Mouse (Mus musculus): Measurements from ENCODE around the gene Enah. TPM values are rescaled to one million over a fixed set of nuclear protein-coding genes. Genes with fewer than 3 reads are reported as not detected.

Gene Enah
- polyA plus RNA-seq, 1 experiment from 2014 or later, result 24.9 TPM

DNA sequence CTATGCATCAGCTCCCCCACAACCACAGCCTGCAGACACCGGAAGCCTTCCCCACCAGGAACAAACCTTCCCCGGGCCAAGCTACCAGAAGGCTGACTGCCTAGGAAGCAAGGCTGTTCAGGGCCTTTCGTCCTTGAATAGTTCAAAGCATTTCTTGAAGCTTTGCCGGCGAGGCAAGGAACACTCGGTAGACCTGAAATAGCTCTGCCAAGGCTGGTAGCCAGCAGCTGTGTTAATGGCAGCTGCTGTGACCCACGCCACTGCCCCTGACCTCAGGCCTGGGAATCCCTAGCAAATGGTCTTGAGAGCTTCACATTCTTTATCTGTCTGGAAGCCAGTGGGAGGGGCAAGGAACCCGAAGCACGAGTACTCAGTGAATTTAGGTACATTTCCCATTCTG lies 35.3 kb upstream of the Enah start:
- no peaks in the 10 kb centered on the region for H3K27me3 ChIP-seq (replicated peaks; ENCODE audit: control insufficient read depth, insufficient read depth, low read length)
- DNase-seq (ENCODE audit: low spot score) (no peak), ATAC-seq (replicated peaks; ENCODE audit: low FRiP score, low TSS enrichment, low read depth) (no peak)
- no peaks in the 10 kb centered on the region for H3K36me3 ChIP-seq (ENCODE audit: control insufficient read depth, insufficient read depth, low read length)
- H3K4me2 ChIP-seq (ENCODE audit: low read length), result no peak overlapping the region
- H3K9ac ChIP-seq (ENCODE audit: low read length), result no peak overlapping the region
- WGBS, result 28% methylated on average over 9 of the region's 9 CpGs
- H3K9me3 ChIP-seq (ENCODE audit: control insufficient read depth, low read length), result no peaks in the 10 kb centered on the region
- no peak overlapping the region for H3K4me3 ChIP-seq (ENCODE audit: low read depth, low read length)
- H3K27ac ChIP-seq (ENCODE audit: low read depth), result no peak overlapping the region; the same call in 1 of the 2 replicates
- peaks cover 8% of the 10 kb centered on the region; the same call in 1 of the 2 replicates for H3K4me1 ChIP-seq (replicated peaks; ENCODE audit: control insufficient read depth, insufficient read depth, low read length)

DNA sequence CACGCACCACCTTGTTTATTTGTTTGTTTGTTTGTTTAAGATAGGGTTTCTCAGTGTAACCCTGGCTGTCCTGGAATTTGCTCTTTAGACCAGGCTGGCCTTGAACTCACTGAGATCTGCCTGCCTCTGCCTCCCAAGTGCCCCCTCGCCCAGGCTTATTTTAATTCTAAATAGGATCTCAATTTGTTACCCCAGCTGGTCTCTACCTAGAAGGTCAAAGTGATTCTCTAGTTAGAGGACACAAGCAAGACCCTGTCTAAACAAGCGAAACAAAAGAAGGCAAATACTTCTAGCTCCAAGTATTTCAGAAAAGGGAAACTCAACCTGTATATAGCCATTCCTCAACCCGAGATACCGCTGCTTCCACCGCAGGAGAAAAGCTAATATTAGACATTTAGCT lies 34.9 kb upstream of the Enah start:
- ATAC-seq (replicated peaks; ENCODE audit: low FRiP score, low TSS enrichment, low read depth) (no peak), DNase-seq (ENCODE audit: low spot score) (no peak)
- Histone ChIP-seq H3K9ac (ENCODE audit: low read length) (no peak overlapping the region), H3K4me3 (ENCODE audit: low read depth, low read length) (no peak overlapping the region), H3K4me1 (replicated peaks; ENCODE audit: control insufficient read depth, insufficient read depth, low read length) (peaks cover 8% of the 10 kb centered on the region; the same call in 1 of the 2 replicates), H3K27me3 (replicated peaks; ENCODE audit: control insufficient read depth, insufficient read depth, low read length) (no peaks in the 10 kb centered on the region), H3K9me3 (ENCODE audit: control insufficient read depth, low read length) (no peaks in the 10 kb centered on the region), H3K36me3 (ENCODE audit: control insufficient read depth, insufficient read depth, low read length) (no peaks in the 10 kb centered on the region), H3K27ac (ENCODE audit: low read depth) (no peak overlapping the region), H3K4me2 (ENCODE audit: low read length) (no peak overlapping the region)
- 83% methylated on average over 6 of the region's 6 CpGs for WGBS

DNA sequence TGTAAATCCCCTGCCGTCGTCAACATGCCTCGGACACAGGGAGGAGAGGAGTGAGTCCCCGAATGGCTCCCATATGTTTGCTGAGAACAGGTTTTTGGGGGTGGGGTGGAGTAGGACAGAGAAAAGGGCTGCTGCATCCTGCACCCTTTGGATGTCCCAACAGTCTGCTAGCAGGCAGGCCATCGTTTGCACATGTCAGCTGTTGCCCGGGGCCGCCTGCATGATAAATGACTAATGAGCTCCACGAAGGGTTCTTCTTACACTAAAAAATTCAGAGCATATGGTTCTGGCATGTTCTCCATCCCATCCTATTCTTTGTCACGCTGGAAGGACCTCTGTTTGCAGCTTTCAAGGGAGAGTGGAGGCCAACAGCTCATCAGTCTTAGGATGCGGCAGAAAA lies 33.2 kb upstream of the Enah start:
- H3K36me3 ChIP-seq (ENCODE audit: control insufficient read depth, insufficient read depth, low read length), result no peaks in the 10 kb centered on the region
- ATAC-seq (replicated peaks; ENCODE audit: low FRiP score, low TSS enrichment, low read depth) (no peak), DNase-seq (ENCODE audit: low spot score) (no peak)
- H3K27me3 ChIP-seq (replicated peaks; ENCODE audit: control insufficient read depth, insufficient read depth, low read length), result no peaks in the 10 kb centered on the region
- H3K27ac ChIP-seq (ENCODE audit: low read depth), result no peak overlapping the region
- H3K4me3 ChIP-seq (ENCODE audit: low read depth, low read length), result no peak overlapping the region
- H3K9me3 ChIP-seq (ENCODE audit: control insufficient read depth, low read length), result no peaks in the 10 kb centered on the region
- 30% methylated on average over 10 of the region's 10 CpGs for WGBS
- H3K4me2 ChIP-seq (ENCODE audit: low read length), result no peak overlapping the region
- no peak overlapping the region for H3K9ac ChIP-seq (ENCODE audit: low read length)
- H3K4me1 ChIP-seq (replicated peaks; ENCODE audit: control insufficient read depth, insufficient read depth, low read length), result peaks cover 8% of the 10 kb centered on the region; the same call in 1 of the 2 replicates

DNA sequence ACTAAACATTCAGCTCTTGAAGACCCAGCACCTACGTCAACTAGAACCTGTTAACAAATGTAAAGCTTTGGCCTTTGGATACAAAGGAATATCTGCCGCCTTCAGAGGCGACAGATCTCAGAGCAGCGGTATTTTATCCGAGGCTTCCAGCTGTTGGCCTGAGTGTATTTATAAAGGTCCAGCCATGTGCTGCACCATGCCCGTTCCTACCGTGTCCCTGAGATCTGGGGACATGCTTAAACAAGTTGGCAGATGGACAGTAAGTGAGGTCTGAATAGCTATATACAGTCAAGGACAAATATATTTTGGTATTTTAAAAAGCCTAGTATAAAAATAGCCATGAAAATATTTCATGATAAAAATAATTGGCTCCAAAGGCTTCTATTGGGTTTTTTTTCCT lies 32.6 kb upstream of the Enah start:
- Histone ChIP-seq H3K4me1 (replicated peaks; ENCODE audit: control insufficient read depth, insufficient read depth, low read length) (peaks cover 8% of the 10 kb centered on the region; the same call in 1 of the 2 replicates), H3K9ac (ENCODE audit: low read length) (no peak overlapping the region), H3K27ac (ENCODE audit: low read depth) (no peak overlapping the region), H3K4me2 (ENCODE audit: low read length) (no peak overlapping the region), H3K27me3 (replicated peaks; ENCODE audit: control insufficient read depth, insufficient read depth, low read length) (no peaks in the 10 kb centered on the region), H3K9me3 (ENCODE audit: control insufficient read depth, low read length) (no peaks in the 10 kb centered on the region), H3K4me3 (ENCODE audit: low read depth, low read length) (no peak overlapping the region), H3K36me3 (ENCODE audit: control insufficient read depth, insufficient read depth, low read length) (no peaks in the 10 kb centered on the region)
- ATAC-seq (replicated peaks; ENCODE audit: low FRiP score, low TSS enrichment, low read depth) (no peak), DNase-seq (ENCODE audit: low spot score) (no peak)
- 76% methylated on average over 7 of the region's 7 CpGs for WGBS

DNA sequence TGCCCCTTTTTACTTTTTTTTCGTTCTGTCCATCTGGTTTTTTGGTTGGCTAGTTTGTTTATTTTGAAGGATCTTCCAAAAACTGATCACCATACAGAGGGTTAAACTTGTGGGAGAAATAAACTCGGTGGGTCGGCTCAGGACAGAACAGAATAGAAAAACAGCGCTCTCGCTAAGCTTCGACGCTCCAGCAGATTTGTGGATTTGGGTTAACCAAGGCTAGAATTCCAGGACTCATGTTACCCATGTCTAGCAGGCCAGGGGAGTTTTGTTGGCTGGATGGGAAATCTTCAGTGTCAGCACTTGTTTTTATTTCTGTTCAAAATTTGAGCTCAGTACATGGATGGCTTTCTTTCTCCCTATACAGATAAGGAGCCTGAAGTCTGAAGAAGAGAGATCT lies 30.0 kb upstream of the Enah start:
- H3K4me3 ChIP-seq (ENCODE audit: low read depth, low read length), result no peak overlapping the region
- no peaks in the 10 kb centered on the region; the same call in 1 of the 2 replicates for H3K4me1 ChIP-seq (replicated peaks; ENCODE audit: control insufficient read depth, insufficient read depth, low read length)
- H3K27ac ChIP-seq (ENCODE audit: low read depth), result no peak overlapping the region
- H3K4me2 ChIP-seq (ENCODE audit: low read length), result no peak overlapping the region
- H3K9me3 ChIP-seq (ENCODE audit: control insufficient read depth, low read length), result no peaks in the 10 kb centered on the region
- no peaks in the 10 kb centered on the region for H3K27me3 ChIP-seq (replicated peaks; ENCODE audit: control insufficient read depth, insufficient read depth, low read length)
- ATAC-seq (replicated peaks; ENCODE audit: low FRiP score, low TSS enrichment, low read depth) (no peak), DNase-seq (ENCODE audit: low spot score) (no peak)
- no peak overlapping the region for H3K9ac ChIP-seq (ENCODE audit: low read length)
- H3K36me3 ChIP-seq (ENCODE audit: control insufficient read depth, insufficient read depth, low read length), result no peaks in the 10 kb centered on the region
- 66% methylated on average over 7 of the region's 7 CpGs for WGBS

DNA sequence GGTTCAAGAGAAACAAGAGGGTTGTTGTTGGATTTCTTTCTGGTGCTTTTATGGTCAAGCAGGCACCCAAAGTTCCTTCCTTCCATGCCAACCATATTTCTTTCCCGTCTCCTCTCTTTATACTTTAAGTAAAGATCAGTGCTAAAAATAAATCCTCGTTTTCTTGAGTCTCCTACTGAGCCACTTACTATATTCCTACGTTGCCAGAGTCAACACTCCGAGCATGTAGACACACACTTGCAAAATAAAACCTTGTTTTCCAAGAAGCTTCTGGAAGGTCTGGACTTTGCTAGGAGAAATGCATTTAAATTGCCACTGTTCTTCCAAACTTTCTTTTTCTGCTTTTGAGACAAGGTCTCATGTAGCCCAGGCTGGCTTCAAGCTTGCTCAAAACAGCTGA lies 28.3 kb upstream of the Enah start:
- Histone ChIP-seq H3K4me3 (ENCODE audit: low read depth, low read length) (no peak overlapping the region), H3K9ac (ENCODE audit: low read length) (no peak overlapping the region), H3K9me3 (ENCODE audit: control insufficient read depth, low read length) (no peaks in the 10 kb centered on the region), H3K27me3 (replicated peaks; ENCODE audit: control insufficient read depth, insufficient read depth, low read length) (no peaks in the 10 kb centered on the region), H3K4me2 (ENCODE audit: low read length) (no peak overlapping the region), H3K27ac (ENCODE audit: low read depth) (no peak overlapping the region), H3K36me3 (ENCODE audit: control insufficient read depth, insufficient read depth, low read length) (no peaks in the 10 kb centered on the region), H3K4me1 (replicated peaks; ENCODE audit: control insufficient read depth, insufficient read depth, low read length) (no peaks in the 10 kb centered on the region)
- ATAC-seq (replicated peaks; ENCODE audit: low FRiP score, low TSS enrichment, low read depth) (no peak), DNase-seq (ENCODE audit: low spot score) (no peak)
- 84% methylated on average over 4 of the region's 4 CpGs for WGBS

DNA sequence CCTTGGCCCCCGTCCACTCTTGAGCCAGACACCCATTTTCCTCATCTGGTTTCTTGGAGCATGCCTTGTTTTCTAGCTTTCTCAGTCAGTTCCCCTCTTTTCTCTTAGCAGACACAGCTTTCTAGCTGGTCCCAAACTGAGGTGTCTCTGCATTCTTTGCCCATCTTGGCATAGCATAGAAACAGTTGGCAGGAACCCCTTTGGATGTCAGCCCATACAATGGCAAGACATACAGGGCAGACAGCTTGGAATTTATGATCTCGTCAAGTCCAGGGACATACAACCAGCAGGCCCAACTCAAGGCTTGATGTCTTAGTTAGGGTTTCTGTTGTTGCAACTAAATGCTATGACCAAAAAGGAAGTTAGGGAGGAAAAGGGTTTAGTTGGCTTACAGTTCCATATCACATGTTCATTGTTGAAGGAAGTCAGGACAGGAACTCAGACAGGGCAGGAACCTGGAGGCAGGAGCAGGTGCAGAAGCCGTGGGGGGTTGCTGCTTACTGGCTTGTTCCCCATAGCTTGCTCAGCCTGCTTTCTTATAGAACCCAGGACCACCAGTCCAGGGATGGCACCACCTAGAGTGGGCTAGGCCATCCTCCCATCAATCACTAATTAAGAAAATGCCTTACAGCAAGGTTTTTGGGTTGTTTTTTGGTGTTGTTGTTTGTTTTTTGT lies 27.4 kb upstream of the Enah start:
- ATAC-seq (replicated peaks; ENCODE audit: low FRiP score, low TSS enrichment, low read depth), result no peak
- WGBS, result 92% methylated on average over 3 of the region's 3 CpGs

DNA sequence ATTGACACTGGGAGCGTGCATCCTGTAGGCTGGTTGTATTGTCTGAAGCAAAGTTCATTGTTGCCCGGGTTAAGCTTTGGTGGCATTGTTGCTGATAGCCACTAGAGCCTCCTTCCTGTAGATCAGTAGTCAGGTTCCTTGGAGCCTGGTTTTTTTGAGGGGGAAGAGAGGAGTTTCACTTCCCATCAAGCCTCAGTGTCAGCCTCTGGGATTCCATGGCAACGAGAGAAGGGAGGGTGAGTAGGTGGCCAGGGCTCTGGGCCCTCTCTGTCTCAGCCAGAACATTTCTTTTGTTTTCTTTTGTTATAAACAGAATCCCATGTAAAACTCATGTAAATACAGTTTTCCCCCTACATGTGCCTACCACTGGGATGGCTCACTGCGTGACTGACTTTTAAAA lies 25.4 kb upstream of the Enah start:
- no peak overlapping the region for H3K9ac ChIP-seq (ENCODE audit: low read length)
- H3K27ac ChIP-seq (ENCODE audit: low read depth), result no peak overlapping the region
- no peaks in the 10 kb centered on the region for H3K27me3 ChIP-seq (replicated peaks; ENCODE audit: control insufficient read depth, insufficient read depth, low read length)
- WGBS, result 65% methylated on average over 4 of the region's 4 CpGs
- H3K36me3 ChIP-seq (ENCODE audit: control insufficient read depth, insufficient read depth, low read length), result no peaks in the 10 kb centered on the region
- H3K4me2 ChIP-seq (ENCODE audit: low read length), result no peak overlapping the region
- ATAC-seq (replicated peaks; ENCODE audit: low FRiP score, low TSS enrichment, low read depth), result no peak
- H3K4me3 ChIP-seq (ENCODE audit: low read depth, low read length), result no peak overlapping the region
- no peaks in the 10 kb centered on the region for H3K4me1 ChIP-seq (replicated peaks; ENCODE audit: control insufficient read depth, insufficient read depth, low read length)
- DNase-seq (ENCODE audit: low spot score), result no peak
- H3K9me3 ChIP-seq (ENCODE audit: control insufficient read depth, low read length), result no peaks in the 10 kb centered on the region

More for the DNA sequence above, 27.4 kb upstream of the Enah start:
- H3K27me3 ChIP-seq (replicated peaks; ENCODE audit: control insufficient read depth, insufficient read depth, low read length), result no peaks in the 10 kb centered on the region
- no peak overlapping the region for H3K27ac ChIP-seq (ENCODE audit: low read depth)
- H3K9me3 ChIP-seq (ENCODE audit: control insufficient read depth, low read length), result no peaks in the 10 kb centered on the region
- no peaks in the 10 kb centered on the region for H3K36me3 ChIP-seq (ENCODE audit: control insufficient read depth, insufficient read depth, low read length)
- no peak overlapping the region for H3K4me2 ChIP-seq (ENCODE audit: low read length)
- H3K4me3 ChIP-seq (ENCODE audit: low read depth, low read length), result no peak overlapping the region
- no peak for DNase-seq (ENCODE audit: low spot score)
- H3K9ac ChIP-seq (ENCODE audit: low read length), result no peak overlapping the region
- no peaks in the 10 kb centered on the region for H3K4me1 ChIP-seq (replicated peaks; ENCODE audit: control insufficient read depth, insufficient read depth, low read length)

DNA sequence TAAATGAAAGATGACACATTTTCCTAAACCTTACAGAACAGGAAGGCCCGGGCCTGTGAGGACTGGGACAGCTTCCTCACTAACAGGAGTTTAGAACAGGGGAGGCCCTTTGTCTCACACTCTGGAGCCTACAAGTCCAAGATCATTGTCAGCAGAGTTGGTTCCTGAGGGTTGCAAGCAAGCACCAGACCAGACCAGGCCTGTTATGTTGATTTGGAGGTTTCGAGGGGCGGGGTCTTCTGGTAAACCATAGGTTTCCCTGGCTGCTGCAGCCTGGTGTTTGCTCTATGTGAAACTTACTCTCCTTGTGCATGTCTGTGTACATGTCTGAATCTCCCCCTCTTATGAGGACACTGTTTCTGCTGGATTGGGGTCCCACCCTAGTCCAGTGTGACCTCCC lies 20.7 kb upstream of the Enah start:
- H3K27me3 ChIP-seq (replicated peaks; ENCODE audit: control insufficient read depth, insufficient read depth, low read length), result no peaks in the 10 kb centered on the region
- H3K27ac ChIP-seq (ENCODE audit: low read depth), result no peak overlapping the region
- H3K4me3 ChIP-seq (ENCODE audit: low read depth, low read length), result no peak overlapping the region
- WGBS, result 94% methylated on average over 3 of the region's 3 CpGs
- no peaks in the 10 kb centered on the region for H3K9me3 ChIP-seq (ENCODE audit: control insufficient read depth, low read length)
- no peak for ATAC-seq (replicated peaks; ENCODE audit: low FRiP score, low TSS enrichment, low read depth)
- no peaks in the 10 kb centered on the region for H3K4me1 ChIP-seq (replicated peaks; ENCODE audit: control insufficient read depth, insufficient read depth, low read length)
- H3K36me3 ChIP-seq (ENCODE audit: control insufficient read depth, insufficient read depth, low read length), result no peaks in the 10 kb centered on the region
- no peak for DNase-seq (ENCODE audit: low spot score)
- H3K9ac ChIP-seq (ENCODE audit: low read length), result no peak overlapping the region
- H3K4me2 ChIP-seq (ENCODE audit: low read length), result no peak overlapping the region

Measured in intestine, embryonic 14.5 days (tissue).